Mouse (Mus musculus): Measurements from ENCODE around the gene Slc5a1. TPM values are rescaled to one million over a fixed set of nuclear protein-coding genes. Genes with fewer than 3 reads are reported as not detected.

Gene Slc5a1
- polyA plus RNA-seq, 1 experiment from 2014 or later = 0.13 TPM

GRCm38 (mm10) chr5:33203171-33203565 is 99.1 kb downstream of the Slc5a1 start:
- Histone ChIP-seq H3K9me3 (ENCODE audit: control insufficient read depth, low read length) (no peaks in the 10 kb centered on the region), H3K27me3 (ENCODE audit: control insufficient read depth, insufficient read depth, low read depth, low read length) (no peaks in the 10 kb centered on the region; the same call in 1 of the 2 replicates), H3K4me1 (replicated peaks; ENCODE audit: control insufficient read depth, insufficient read depth, low read length) (no peaks in the 10 kb centered on the region; the same call in 1 of the 2 replicates), H3K4me2 (ENCODE audit: low read depth, low read length) (no peak overlapping the region), H3K4me3 (ENCODE audit: low read length) (no peak overlapping the region), H3K9ac (ENCODE audit: low read length) (no peak overlapping the region), H3K36me3 (ENCODE audit: control insufficient read depth, insufficient read depth, low read length) (no peaks in the 10 kb centered on the region), H3K27ac (ENCODE audit: low read length) (no peak overlapping the region)
- 0 out of 2 replicates have a peak, but pooled peaks have one; percentile 1 for ATAC-seq (ENCODE audit: low read depth)
- WGBS = 71% methylated on average over 6 of the region's 6 CpGs

GRCm38 (mm10) chr5:33203691-33204242 is 99.7 kb downstream of the Slc5a1 start:
- Histone ChIP-seq H3K4me2 (ENCODE audit: low read depth, low read length) (peak overlapping the region; percentile 55), H3K36me3 (ENCODE audit: control insufficient read depth, insufficient read depth, low read length) (no peaks in the 10 kb centered on the region), H3K9me3 (ENCODE audit: control insufficient read depth, low read length) (no peaks in the 10 kb centered on the region), H3K4me3 (ENCODE audit: low read length) (peak overlapping the region; percentile 17), H3K27me3 (ENCODE audit: control insufficient read depth, insufficient read depth, low read depth, low read length) (no peaks in the 10 kb centered on the region; the same call in 1 of the 2 replicates), H3K27ac (ENCODE audit: low read length) (no peak overlapping the region), H3K4me1 (replicated peaks; ENCODE audit: control insufficient read depth, insufficient read depth, low read length) (no peaks in the 10 kb centered on the region; the same call in 1 of the 2 replicates), H3K9ac (ENCODE audit: low read length) (no peak overlapping the region)
- WGBS = 7% methylated on average over 9 of the region's 9 CpGs
- ATAC-seq (ENCODE audit: low read depth) = peak; percentile 85

- Histone ChIP-seq H3K27ac (ENCODE audit: low read length) (no peak overlapping the region), H3K9me3 (ENCODE audit: control insufficient read depth, low read length) (no peaks in the 10 kb centered on the region), H3K9ac (ENCODE audit: low read length) (no peak overlapping the region), H3K36me3 (ENCODE audit: control insufficient read depth, insufficient read depth, low read length) (no peaks in the 10 kb centered on the region), H3K4me1 (replicated peaks; ENCODE audit: control insufficient read depth, insufficient read depth, low read length) (no peaks in the 10 kb centered on the region; the same call in 1 of the 2 replicates), H3K4me2 (ENCODE audit: low read depth, low read length) (peak overlapping the region; percentile 55; the same call in 1 of the 2 replicates), H3K4me3 (ENCODE audit: low read length) (no peak overlapping the region), H3K27me3 (ENCODE audit: control insufficient read depth, insufficient read depth, low read depth, low read length) (no peaks in the 10 kb centered on the region; the same call in 1 of the 2 replicates)
- no peak for ATAC-seq (ENCODE audit: low read depth)
- 74% methylated on average over 7 of the region's 7 CpGs for WGBS
Measured at GRCm38 (mm10) chr5:33204284-33204683, 100.3 kb downstream of the Slc5a1 start.

GRCm38 (mm10) chr5:33206328-33206727 is 102.3 kb downstream of the Slc5a1 start:
- Histone ChIP-seq H3K4me2 (ENCODE audit: low read depth, low read length) (no peak overlapping the region), H3K4me1 (replicated peaks; ENCODE audit: control insufficient read depth, insufficient read depth, low read length) (no peaks in the 10 kb centered on the region; the same call in 1 of the 2 replicates), H3K27me3 (ENCODE audit: control insufficient read depth, insufficient read depth, low read depth, low read length) (no peaks in the 10 kb centered on the region; the same call in 1 of the 2 replicates), H3K9me3 (ENCODE audit: control insufficient read depth, low read length) (no peaks in the 10 kb centered on the region), H3K9ac (ENCODE audit: low read length) (no peak overlapping the region), H3K4me3 (ENCODE audit: low read length) (no peak overlapping the region), H3K36me3 (ENCODE audit: control insufficient read depth, insufficient read depth, low read length) (no peaks in the 10 kb centered on the region), H3K27ac (ENCODE audit: low read length) (no peak overlapping the region)
- WGBS = 77% methylated on average over 7 of the region's 7 CpGs
- no peak for ATAC-seq (ENCODE audit: low read depth)

- H3K27ac ChIP-seq (ENCODE audit: low read length) = no peak overlapping the region
- no peaks in the 10 kb centered on the region; the same call in 1 of the 2 replicates for H3K27me3 ChIP-seq (ENCODE audit: control insufficient read depth, insufficient read depth, low read depth, low read length)
- H3K9me3 ChIP-seq (ENCODE audit: control insufficient read depth, low read length) = no peaks in the 10 kb centered on the region
- H3K9ac ChIP-seq (ENCODE audit: low read length) = no peak overlapping the region
- H3K4me1 ChIP-seq (replicated peaks; ENCODE audit: control insufficient read depth, insufficient read depth, low read length) = no peaks in the 10 kb centered on the region; the same call in 1 of the 2 replicates
- H3K4me2 ChIP-seq (ENCODE audit: low read depth, low read length) = no peak overlapping the region
- 40% methylated on average over 9 of the region's 9 CpGs for whole genome bisulfite sequencing
- no peak for ATAC-seq (ENCODE audit: low read depth)
- no peaks in the 10 kb centered on the region for H3K36me3 ChIP-seq (ENCODE audit: control insufficient read depth, insufficient read depth, low read length)
- no peak overlapping the region for H3K4me3 ChIP-seq (ENCODE audit: low read length)
Measured at GRCm38 (mm10) chr5:33207136-33207535, 103.1 kb downstream of the Slc5a1 start.

- Histone ChIP-seq H3K36me3 (ENCODE audit: control insufficient read depth, insufficient read depth, low read length) (no peaks in the 10 kb centered on the region), H3K27ac (ENCODE audit: low read length) (no peak overlapping the region), H3K4me2 (ENCODE audit: low read depth, low read length) (no peak overlapping the region), H3K27me3 (ENCODE audit: control insufficient read depth, insufficient read depth, low read depth, low read length) (no peaks in the 10 kb centered on the region), H3K9ac (ENCODE audit: low read length) (no peak overlapping the region), H3K4me3 (ENCODE audit: low read length) (no peak overlapping the region), H3K9me3 (ENCODE audit: control insufficient read depth, low read length) (no peaks in the 10 kb centered on the region), H3K4me1 (replicated peaks; ENCODE audit: control insufficient read depth, insufficient read depth, low read length) (no peaks in the 10 kb centered on the region; the same call in 1 of the 2 replicates)
- WGBS = 43% methylated on average over 14 of the region's 14 CpGs
- no peak for ATAC-seq (ENCODE audit: low read depth)
Measured at GRCm38 (mm10) chr5:33208533-33209245, 104.7 kb downstream of the Slc5a1 start.

- ATAC-seq (ENCODE audit: low read depth) = no peak
- no peaks in the 10 kb centered on the region for H3K36me3 ChIP-seq (ENCODE audit: control insufficient read depth, insufficient read depth, low read length)
- 82% methylated on average over 3 of the region's 3 CpGs for WGBS
- no peaks in the 10 kb centered on the region for H3K27me3 ChIP-seq (ENCODE audit: control insufficient read depth, insufficient read depth, low read depth, low read length)
- H3K27ac ChIP-seq (ENCODE audit: low read length) = no peak overlapping the region
- no peak overlapping the region for H3K4me3 ChIP-seq (ENCODE audit: low read length)
- H3K9me3 ChIP-seq (ENCODE audit: control insufficient read depth, low read length) = no peaks in the 10 kb centered on the region
- H3K4me1 ChIP-seq (replicated peaks; ENCODE audit: control insufficient read depth, insufficient read depth, low read length) = no peaks in the 10 kb centered on the region; the same call in 1 of the 2 replicates
- no peak overlapping the region for H3K4me2 ChIP-seq (ENCODE audit: low read depth, low read length)
- no peak overlapping the region for H3K9ac ChIP-seq (ENCODE audit: low read length)
Measured at GRCm38 (mm10) chr5:33210515-33210914, 106.5 kb downstream of the Slc5a1 start.

GRCm38 (mm10) chr5:33211254-33211653 is 107.2 kb downstream of the Slc5a1 start:
- 73% methylated on average over 5 of the region's 5 CpGs for WGBS

More at GRCm38 (mm10) chr5:33211254-33211653, 107.2 kb downstream of the Slc5a1 start:
- Histone ChIP-seq H3K9ac (ENCODE audit: low read length) (no peak overlapping the region), H3K36me3 (ENCODE audit: control insufficient read depth, insufficient read depth, low read length) (no peaks in the 10 kb centered on the region), H3K27me3 (ENCODE audit: control insufficient read depth, insufficient read depth, low read depth, low read length) (no peaks in the 10 kb centered on the region), H3K27ac (ENCODE audit: low read length) (no peak overlapping the region), H3K9me3 (ENCODE audit: control insufficient read depth, low read length) (no peaks in the 10 kb centered on the region), H3K4me2 (ENCODE audit: low read depth, low read length) (no peak overlapping the region), H3K4me1 (replicated peaks; ENCODE audit: control insufficient read depth, insufficient read depth, low read length) (no peaks in the 10 kb centered on the region; the same call in 1 of the 2 replicates), H3K4me3 (ENCODE audit: low read length) (no peak overlapping the region)
- no peak for ATAC-seq (ENCODE audit: low read depth)

Measured in lung, embryonic 16.5 days (tissue).